Mouse (Mus musculus): Measurements from ENCODE around the gene Prkce.
A peak's percentile ranks its signal among the peaks of the same experiment; 100 is the strongest.

Gene Prkce

DNA sequence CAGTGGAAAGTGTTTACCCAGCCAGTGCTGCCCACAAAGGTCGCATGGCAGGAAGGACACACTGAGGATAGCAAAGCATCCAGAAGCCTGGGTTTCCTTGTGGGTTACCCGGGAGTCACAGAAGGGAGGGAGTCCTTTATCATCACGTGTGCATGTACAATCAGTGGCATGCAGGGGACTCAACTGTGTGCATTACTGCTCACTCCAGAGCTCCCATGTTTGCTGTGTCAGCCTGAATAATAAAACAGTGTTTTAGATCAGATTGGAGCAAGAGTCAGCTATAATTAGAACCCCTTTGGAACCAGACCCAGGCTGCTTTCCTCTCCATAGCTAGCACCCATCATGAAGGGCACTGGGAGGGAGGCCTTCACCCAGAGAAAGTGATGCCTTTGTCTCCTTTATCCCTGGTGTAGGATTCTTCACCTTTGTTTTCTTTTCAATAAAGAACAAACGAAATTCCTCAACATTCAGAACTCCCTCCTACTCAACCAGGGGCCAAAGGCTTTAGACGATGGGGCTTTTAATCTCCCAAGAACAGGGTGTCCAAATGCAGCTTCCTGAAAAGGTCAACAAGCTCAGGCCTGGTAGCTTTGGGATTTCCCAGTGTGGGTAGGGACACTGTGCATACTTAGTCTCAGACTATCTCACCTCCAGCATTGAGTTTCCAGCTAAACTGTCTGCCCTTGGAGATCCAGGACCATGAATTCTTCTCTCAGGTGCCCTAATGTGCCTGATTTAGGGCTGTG, 421.3 kb downstream of the Prkce start:
- DNase-seq: no peak

DNA sequence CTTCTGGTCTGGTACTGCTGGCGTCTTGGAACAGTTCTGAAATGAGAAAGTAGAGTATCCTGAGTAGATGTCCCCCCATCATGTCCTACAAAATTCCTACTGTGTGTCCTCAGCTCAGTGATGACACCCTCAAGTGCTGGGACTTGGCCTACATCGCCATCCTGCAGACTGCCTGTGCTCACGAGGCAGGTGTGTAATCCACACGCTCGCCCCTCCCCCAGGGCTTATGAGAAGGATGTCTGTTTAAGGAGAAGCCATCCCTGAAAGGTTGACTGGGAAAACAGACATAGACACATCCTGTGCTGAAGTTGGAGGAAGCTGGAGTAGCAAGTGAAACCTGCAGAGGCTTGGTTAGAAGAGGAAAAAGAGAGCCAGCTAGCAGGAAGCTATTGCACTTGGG, 422.1 kb downstream of the Prkce start:
- DNase-seq: no peak

DNA sequence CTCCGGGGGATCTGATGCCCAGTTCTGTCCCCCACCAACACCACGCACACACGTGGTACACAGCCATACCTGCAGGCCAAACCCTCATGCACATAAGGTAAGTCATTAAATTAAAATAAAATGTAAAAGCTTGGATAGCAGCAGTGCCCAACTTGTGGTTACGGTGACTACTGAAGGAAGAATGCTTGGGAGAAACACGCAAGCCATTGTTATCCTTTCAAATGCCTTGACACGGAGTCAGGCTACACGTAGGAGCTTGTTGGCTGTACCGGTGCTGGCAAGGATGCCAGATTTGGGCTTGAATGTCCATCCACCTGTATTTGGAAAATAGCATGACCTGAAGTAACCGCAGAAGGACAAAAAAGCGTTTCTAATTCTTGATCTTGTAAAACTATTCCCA, 423.7 kb downstream of the Prkce start:
- no peak for DNase-seq

DNA sequence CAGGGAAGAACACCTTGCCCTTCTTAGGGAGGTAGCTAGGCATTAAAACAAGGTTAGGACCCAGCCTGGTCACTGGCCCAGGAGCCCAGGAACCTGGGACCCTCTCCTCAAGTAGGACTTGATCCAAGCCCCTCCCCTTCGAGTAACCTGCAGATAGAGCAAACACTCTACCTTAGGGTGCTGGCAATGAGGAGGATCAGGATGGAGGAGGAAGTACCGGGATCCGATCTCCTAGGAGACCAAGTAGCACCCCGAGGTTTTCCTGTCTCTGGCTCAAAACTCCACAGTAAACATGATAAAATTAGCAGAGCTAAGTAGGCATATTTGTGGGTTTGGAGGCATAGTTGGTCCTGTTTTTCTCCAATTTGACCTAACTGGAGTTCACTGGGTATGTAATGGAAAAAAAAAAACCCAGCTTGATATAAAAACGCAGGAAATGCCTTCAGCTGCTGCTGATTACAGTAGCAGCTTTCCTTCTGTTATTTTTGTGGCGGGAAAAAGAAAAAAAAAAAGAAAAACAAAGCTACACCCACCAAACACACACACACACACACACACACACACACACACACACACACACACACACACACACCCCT, 425.5 kb downstream of the Prkce start:
- no peak for DNase-seq

DNA sequence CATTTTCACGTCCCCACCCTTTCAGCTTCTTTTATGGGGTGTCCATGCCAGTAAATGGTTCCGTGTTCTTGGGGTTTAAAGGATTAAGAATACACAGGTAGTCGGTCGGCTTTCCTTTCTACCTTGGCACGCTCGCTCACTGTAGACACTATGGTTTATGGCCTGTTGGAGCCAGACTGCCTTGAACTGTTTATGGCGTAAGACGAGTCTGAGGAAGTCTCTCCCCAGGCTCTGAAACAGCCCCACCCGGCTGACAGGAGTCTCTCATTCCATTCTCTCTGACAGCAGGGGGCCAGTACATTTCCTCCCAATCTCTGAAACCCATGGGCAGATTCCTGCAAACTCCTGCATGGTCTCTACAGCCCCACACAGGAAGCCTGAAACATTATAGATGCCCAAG, 427.9 kb downstream of the Prkce start:
- DNase-seq: peak; percentile 29 to 45

DNA sequence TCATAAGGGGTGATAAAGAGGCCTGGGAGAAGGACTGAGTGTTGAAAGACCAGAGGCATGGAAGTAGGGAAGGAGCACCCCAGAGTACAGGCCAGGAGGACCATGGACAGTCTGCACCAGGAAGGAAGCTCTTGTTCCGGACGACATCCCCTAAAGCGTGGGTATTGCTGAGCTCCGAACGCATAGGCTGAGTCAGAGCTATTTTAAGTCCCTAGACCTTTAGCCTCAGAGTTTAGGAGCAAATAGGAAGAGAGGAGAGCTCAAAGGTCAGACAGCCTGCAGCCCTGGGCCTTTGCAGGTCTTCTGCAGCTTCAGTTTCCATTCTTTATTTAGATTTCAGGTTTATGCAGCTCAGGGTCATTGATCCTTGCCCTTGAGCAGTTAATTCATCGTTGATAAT, 433.5 kb downstream of the Prkce start:
- no peak for DNase-seq

DNA sequence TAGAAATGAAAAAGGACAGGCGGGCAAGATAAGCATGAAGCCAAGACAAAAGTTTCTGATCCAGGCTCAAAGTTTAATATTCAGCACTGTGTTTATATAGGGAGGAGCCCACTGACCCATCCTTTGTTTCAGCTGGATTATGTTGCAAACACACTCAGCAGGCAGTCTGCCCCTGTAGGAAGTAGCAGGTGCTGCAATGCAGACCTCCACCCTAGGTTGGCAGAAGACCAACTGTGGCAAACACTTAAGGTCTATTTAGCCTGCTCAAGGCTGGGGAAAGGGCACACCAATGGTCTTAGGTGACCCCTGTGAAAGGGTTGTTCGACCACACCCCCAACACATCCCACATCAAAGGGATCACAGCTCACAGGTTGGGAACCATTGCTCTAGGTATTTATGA, 434.3 kb downstream of the Prkce start:
- no peak for DNase-seq

DNA sequence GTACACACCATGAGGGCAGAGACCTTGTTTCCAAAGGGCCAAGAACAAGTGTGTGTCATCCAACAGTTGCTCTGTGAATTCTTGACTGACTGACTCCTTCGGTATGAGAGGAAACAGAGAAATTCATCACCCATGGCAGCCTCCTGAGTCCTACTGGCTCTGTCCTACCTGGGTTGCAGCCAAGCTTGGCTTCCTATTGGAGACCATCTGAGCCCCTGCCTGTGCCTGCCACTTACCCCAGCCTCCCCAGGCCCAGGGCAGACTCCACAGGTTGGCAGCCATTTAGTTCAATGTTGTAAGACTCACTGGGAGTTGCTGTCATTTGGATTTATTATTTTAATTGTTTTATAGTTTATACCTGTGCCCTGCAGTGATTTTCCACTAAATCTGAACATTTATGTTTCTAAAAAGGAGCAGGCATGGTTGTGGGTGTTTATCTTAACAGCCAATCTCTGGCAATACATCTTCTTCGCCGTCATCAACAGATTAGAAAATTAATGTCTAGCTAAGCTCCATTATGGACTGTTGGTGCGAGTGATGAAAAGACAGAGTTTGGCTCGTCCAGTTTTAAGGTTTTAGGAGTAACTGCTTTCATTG, 436.4 kb downstream of the Prkce start:
- DNase-seq: no peak

DNA sequence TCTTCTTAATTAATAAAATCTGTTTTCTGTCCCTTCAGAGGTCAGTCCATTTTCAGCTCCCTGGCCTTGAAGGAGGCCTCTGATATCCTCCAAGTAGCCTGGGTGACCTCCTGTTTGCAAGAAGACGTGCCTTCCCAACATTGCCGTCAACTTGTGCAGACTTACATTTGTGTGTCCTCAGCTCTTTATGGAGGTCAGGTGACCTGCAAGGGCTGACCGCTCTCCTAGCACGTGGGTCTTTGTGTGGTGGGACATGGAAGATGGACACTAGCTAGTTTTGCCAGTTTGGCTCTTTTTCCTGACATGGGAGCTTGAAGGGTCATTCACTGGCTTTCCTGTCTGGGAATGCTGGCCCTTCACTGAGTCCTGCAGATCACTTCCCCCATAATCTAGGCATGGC, 440.4 kb downstream of the Prkce start:
- no peak for DNase-seq

DNA sequence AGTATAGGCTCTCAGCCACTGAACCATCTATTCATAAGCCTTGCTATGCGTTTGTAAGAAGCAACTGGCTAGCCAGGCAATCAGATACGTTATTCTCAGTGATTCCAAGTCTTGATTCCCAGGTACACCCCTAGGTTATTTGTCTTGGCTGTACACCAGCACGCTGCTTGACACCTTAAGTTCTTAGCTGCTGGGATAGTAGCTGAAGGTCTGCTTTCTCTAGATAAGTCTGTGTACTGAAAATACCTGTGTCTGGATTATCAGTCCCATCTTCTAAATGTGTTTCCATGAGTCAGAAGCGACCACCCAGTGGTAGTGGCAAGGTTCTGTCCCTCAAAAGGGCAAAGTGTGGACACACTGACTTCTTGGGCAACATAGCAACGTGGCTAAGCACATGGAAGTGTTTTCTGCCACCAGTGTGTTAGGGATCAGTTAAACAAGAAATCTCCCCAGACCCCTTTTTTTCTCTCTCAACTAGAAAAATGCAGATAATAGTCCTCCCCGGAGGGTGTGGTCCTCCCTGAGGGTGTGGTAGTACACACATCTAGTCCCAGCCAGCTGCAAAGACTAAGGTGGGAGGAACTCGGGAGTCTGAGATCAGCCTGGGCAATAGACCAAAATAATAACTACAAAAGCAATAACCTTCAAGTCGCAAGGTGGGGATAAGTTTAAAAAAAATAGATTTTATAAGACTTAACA, 442.8 kb downstream of the Prkce start:
- DNase-seq: no peak

DNA sequence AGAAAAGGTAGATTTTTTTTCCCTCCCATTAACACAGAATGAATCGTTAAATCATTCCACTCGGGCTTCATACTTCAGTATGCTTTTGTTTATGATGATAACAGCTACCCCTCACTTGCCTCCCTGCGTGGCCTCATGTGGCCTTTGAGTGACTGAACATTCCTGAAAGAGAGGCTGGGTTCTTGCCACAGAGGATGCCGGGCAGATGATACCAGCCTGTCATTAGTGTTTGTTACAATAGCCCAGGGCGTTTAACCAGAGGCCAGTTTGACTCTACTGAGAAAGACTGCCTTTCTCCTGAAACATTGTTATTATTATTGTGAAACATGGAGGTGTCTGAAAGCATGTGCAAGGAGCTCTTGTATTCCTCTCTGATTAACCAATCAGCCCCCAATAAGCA, 444.2 kb downstream of the Prkce start:
- DNase-seq: no peak

DNA sequence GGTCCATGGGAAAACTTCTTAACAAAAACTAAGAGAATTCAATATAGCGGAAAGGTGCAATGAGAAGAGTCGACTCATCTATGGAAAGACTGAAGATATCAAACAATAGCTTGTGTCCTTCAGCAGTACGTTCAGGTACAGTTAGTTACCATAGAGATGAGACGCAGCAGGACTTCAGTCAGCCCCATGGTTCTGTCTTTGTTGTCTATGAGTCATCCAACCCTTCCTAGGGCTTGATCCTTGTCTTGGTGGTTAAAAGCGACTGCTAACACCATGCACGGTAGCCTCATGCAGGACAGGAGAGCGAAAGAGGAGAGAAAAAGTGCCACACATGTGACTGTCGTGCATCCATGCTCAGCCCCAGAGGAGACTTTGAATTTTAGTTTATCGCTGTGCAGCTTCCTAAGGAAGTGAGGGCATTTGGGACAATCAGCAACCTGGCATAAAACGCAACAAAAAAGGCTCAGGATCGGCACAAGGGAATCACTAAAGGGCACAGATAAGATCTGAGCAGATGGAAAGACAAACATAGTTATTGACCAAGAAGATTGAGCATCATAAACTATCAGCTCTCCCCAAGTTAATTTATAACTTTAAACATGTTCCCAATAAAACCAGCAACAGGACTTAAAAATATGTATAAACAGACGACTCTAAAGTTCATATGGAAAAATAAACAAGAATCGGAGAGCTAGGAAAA, 448.2 kb downstream of the Prkce start:
- DNase-seq: no peak

DNA sequence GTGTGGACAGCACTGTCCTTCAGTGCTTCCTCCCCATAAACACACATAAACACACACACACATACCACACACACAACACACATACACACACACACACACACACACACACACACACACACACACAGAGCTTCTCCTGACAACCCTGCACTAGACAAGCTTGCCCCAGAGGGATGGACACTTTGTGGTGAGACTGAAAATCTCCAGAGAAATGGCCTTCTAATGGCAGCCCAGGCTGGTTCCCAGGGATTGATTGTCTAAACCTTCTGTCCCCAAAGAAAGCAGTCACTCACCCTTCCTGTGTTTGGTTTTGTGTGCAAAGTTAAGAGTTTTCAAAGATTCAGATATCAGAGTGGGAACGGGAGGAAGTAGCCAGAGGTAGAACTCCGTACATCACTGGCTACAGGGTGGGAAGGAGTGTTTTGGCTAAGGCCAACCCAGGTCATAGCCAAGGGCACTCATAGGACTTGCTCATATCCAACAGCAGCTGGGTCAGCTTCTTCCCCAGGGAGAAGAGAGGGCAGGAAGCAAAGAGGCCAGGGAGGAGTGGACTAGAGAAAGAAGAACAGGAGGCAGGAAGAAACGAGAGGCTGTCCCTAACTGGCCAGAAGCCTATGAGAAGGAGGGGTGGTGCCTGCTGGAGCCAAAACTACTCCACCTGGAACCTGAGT, 450.1 kb downstream of the Prkce start:
- DNase-seq: peak in 1 of 2 experiments; percentile 50

DNA sequence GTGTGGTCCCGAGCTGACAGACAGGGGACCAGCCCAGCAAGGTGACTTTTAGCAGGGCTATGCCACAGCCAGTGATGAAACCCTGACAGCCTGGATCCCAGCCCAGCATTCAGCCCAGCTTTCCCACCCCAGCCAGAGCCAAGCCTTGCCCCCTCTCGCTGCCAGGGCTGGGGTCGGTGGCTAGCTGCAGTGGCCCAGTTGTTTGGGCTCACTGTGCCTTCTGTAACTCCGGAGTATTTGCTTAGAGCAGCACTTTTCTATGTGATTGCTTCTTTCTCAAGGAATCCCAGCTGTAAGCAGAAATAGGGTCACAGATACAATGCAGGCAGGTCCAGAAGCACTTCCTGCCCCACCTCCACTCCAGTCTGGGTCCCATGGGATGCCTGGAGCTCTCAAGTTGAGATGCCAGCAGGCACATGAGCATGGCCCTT, 450.9 kb downstream of the Prkce start:
- peak; percentile 9 to 56 for DNase-seq

DNA sequence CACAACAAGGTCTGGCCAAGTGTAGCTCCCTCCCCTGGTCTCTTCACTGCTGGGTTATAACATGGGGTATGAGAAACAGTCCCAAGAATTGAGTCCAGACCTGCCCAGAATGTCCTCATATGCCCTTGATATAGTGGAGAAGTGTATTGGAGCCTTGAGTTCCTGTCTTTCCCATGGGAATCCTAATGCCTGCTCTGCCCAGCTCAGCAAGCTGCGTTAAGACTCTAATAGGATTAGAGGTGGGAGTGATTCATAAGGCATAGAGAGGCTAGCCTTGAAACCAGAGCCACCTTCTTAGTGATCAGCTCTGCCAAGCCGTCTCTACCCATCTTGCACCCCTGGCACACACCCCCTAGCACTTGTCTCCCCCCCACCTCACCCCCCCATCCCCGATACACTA, 455.3 kb downstream of the Prkce start:
- DNase-seq: no peak

DNA sequence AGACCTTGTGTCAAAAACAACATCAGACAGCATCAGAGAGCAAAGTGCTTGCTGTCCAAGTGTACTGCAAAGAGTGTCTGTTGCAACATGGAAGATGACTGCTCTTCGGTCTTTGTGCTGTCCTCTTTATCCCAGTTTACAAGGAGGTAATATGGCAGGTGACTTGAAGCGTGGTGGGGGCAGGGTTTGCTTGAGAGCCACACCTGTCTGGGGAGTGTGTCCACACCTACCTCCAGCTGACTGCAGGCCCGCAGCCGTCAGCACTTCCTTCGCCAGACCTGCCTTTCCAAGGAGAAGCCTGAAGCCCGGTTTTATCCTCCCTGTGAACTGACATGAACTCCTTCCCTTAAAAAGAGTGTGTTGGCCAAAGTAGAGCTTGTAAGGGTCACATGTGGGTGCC, 458.9 kb downstream of the Prkce start:
- DNase-seq: no peak

DNA sequence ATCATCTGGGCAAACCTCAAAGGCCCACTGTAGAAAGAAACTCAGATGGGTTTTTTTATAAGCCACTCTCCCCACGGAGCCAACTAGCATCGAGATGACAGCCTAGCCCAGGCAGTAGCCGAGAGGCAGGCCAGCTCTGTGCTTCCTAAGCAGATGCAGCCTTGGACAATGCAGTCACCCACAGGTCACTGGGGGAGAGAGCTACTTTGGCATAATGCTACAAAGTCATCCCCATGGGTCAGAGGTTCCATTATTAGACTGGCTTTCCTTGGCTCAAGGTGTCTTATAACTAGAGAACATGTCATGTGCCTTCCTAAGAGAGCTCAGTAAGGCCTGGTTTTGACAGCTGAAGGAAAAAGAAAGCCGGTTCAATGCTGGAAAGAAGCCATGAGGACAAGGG, 465.5 kb downstream of the Prkce start:
- no peak for DNase-seq

DNA sequence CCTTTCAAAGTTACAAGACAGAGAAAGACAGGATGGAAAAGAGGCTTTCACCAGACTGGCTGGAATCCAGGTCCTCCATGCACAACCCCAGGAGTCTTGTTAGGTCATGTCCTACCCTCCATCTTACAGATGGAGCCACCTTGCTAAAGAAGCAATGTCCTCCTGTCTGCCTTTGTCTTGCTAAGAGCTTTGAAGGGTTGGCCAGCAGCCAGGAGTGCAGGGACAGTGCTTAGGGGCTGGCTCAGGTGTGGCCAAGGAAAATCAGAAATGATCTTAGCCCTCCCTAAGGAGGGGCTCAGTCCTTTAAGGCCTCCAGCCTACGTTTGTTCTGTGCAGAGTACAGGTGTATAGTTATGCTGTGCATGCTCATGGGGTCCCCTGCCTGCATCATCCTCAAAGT, 469.7 kb downstream of the Prkce start:
- DNase-seq: no peak

DNA sequence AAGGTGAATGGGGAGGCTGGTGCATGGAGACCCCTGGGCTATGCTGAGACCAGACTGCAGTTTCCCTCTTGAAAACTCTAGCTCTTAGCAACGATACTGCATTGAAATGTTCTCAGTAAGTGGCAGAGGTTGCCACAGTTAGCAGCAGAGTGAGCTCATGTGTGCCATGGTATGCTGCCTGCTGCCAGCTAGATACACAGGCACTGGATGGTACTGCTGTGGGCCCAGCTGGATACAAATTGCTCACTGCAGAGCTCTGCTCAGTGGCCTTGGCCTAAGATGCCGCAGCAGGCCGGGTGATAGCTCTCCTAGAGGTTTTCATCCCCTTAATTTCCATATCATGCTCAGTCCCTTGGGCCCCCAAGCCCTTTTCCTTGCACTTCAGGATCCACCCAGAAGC, 471.7 kb downstream of the Prkce start:
- DNase-seq: no peak

DNA sequence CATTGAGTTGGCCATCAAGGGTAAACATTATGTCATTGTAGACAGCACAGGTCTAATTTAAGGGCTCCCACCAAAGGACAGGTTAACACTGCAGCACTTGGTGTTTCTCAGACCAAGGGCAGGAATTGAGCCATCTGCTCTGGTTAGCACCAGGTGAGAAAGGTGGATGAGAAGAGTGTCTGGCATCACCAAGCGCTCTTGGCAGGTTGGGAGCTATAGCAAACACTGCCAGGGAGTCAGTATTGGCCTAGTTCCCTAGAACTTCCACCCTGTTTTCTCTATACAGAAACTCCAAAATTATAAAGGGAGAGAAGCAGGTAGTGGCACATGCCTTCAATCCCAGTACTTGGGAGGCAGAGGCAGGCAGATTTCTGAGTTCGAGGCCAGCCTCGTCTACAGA, 479.6 kb downstream of the Prkce start:
- DNase-seq: no peak

DNA sequence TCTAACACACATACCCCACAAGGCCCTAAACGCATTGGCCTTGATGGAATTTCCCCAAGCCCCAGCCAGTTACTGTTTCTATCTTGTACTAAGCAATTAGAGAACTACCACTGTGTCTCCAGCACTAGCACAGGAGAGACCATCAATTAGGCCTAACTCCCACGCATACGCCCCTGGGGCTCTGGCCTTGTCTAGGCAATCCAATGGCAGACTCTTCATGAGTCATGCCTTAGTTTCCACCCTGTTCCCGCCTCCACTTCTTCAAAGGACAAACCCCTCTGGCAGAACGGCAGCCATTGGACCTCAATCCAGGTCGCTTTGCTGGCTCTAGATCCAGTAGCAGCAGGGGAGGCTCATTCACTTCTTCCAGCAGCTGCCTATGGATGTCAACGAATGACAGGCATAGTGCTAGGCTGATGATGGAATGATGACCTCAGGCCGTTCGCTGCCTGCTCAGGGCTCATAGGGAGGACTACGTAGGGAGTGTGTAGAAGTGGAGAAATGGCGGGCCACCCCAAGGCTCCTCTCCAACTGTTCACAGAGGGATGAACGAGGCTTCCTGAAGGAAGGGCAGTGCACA, 481.4 kb downstream of the Prkce start:
- no peak for DNase-seq

DNA sequence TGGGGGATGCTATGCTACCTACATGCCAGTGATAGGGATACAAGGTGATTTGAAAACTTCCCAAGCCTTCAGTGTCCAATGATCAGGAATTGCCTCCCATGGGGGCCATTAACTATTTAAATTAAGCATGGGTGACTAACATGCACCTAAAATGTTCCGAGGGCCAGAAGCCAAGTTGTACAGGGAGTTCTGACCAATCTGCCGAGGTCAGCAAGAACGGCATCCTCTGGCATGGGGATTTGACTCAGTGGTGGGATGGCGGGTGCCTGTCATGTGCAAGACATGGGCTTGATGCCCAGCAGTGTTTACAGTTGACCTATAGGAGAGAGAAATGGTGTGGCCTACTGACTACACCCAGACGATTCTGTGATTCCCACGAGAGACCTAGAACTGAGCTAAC, 482.7 kb downstream of the Prkce start:
- no peak for DNase-seq
